ENCODE assay signal across 18 mouse cellular contexts in genomic region chr11:96831516-96831915, GRCm38 (mm10). TPM values are rescaled to one million over a fixed set of nuclear protein-coding genes. Genes with fewer than 3 reads are reported as not detected.
A peak's percentile ranks its signal among the peaks of the same experiment; 100 is the strongest.
DNase-seq lines count a peak whose midpoint lies in the region; ATAC-seq and TF ChIP-seq lines count a peak whose summit lies in the region.
"Had no signal": no experiment of that assay in that cellular context is flagged by ENCODE, and none has a peak within 500 bp of the region (broad histone marks: within the 10 kb centered on the region; RNA-seq: fewer than 3 reads in every experiment).

No protein-coding gene starts in this region.

- peaks cover 17% of the 10 kb centered on the region for H3K36me3 ChIP-seq in E14TG2a.4 (ENCODE audit: insufficient read depth, low read length)
- H3K36me3 ChIP-seq in lung, postnatal 0 days (ENCODE audit: insufficient read depth, low read length) = no peaks in the 10 kb centered on the region

- peak overlapping the region; percentile 95 for H3K4me3 ChIP-seq in E14TG2a.4 (replicated peaks; ENCODE audit: low read length)
- no peak overlapping the region for H3K4me3 ChIP-seq in lung, postnatal 0 days (ENCODE audit: low read depth, low read length)

- no peak for ATAC-seq in lung, postnatal 0 days
- ATAC-seq: activated CD4-positive, CD25-positive, alpha-beta regulatory T cell, adult 4 months; forebrain, postnatal 0 days had no signal

- no peaks in the 10 kb centered on the region for H3K9me3 ChIP-seq in E14TG2a.4 (ENCODE audit: low read length)
- no peaks in the 10 kb centered on the region for H3K9me3 ChIP-seq in lung, postnatal 0 days (ENCODE audit: low read length)
- H3K9me3 ChIP-seq: heart, embryonic 10.5 days; limb, embryonic 10.5 days; lung, embryonic 15.5 days had no signal

- no peak for TF ChIP-seq EP300 in lung, postnatal 0 days (IDR thresholded peaks at IDR 0.05)

- 64% methylated on average over 4 of the region's 4 CpGs for WGBS in lung, postnatal 0 days

- no peak overlapping the region for H3K9ac ChIP-seq in lung, postnatal 0 days (replicated peaks; ENCODE audit: low read depth)
- H3K9ac ChIP-seq: forebrain, postnatal 0 days; lung, embryonic 15.5 days had no signal

- no peak overlapping the region for H3K4me2 ChIP-seq in lung, postnatal 0 days (replicated peaks; ENCODE audit: low read depth, low read length)

- H3K27ac ChIP-seq in lung, postnatal 0 days (ENCODE audit: low read length) = no peak overlapping the region
- H3K27ac ChIP-seq: lung, embryonic 15.5 days had no signal

- DNase-seq in cerebellum, adult 9-10 months = peak; percentile 50
- no peak for DNase-seq in cerebellum, adult 8-10 months
- DNase-seq in kidney, adult 8-10 months = peak; percentile 62 to 88
- peak; percentile 45 to 58 for DNase-seq in kidney, postnatal 4 days
- no peak for DNase-seq in c-Kit-positive CD71-positive TER-119-positive erythroid progenitor cells, embryonic 14.5 days (ENCODE audit: low spot score)
- no peak for DNase-seq in lung, postnatal 14 days
- no peak for DNase-seq in lung, postnatal 0 days (ENCODE audit: low spot score)
- DNase-seq: cerebellum, adult 11 months; embryo, embryonic 11 days; forebrain, postnatal 0 days; gastrocnemius, postnatal 25 days; heart, postnatal 36 days; thymus, postnatal 14 days had no signal

- no peaks in the 10 kb centered on the region for H3K27me3 ChIP-seq in E14TG2a.4 (ENCODE audit: insufficient read depth, low read length)
- H3K27me3 ChIP-seq in lung, postnatal 0 days (replicated peaks; ENCODE audit: insufficient read depth, low read length) = no peaks in the 10 kb centered on the region
- H3K27me3 ChIP-seq: lung, embryonic 15.5 days had no signal

- TF ChIP-seq CTCF in E14TG2a.4 (conservative IDR thresholded peaks at IDR 0.05; ENCODE audit: low read length) = no peak
- TF ChIP-seq CTCF in lung, postnatal 0 days (IDR thresholded peaks at IDR 0.05) = no peak

- H3K4me1 ChIP-seq in E14TG2a.4 (replicated peaks; ENCODE audit: low read depth, low read length) = peaks cover 67% of the 10 kb centered on the region
- H3K4me1 ChIP-seq in lung, postnatal 0 days (ENCODE audit: insufficient read depth, low read depth, low read length) = peaks cover 18% of the 10 kb centered on the region

RNA-seq across cellular contexts. Expression of gene Nfe2l1, which starts 1.7 kb away (rescaled TPM):
- polyA plus RNA-seq in lung, postnatal 0 days (2015; fragmentation: Nextera tagmentation; extraction: Ambion mirVana) = 51.8 and 54.5 TPM in 2 replicates

RNA-seq across cellular contexts. Expression of gene Copz2, which starts 18.2 kb away (rescaled TPM):
- polyA plus RNA-seq in lung, postnatal 0 days (2015; fragmentation: Nextera tagmentation; extraction: Ambion mirVana) = 105 and 110 TPM in 2 replicates
- polyA plus RNA-seq: activated CD4-positive, CD25-positive, alpha-beta regulatory T cell, adult 4 months had no signal

RNA-seq across cellular contexts. Expression of gene Cbx1, which starts 42.6 kb away (rescaled TPM):
- polyA plus RNA-seq in lung, postnatal 0 days (2015; fragmentation: Nextera tagmentation; extraction: Ambion mirVana) = 48.6 and 54.0 TPM in 2 replicates

RNA-seq across cellular contexts. Expression of gene Snx11, which starts 54.2 kb away (rescaled TPM):
- polyA plus RNA-seq in lung, postnatal 0 days (2015; fragmentation: Nextera tagmentation; extraction: Ambion mirVana) = 18.4 and 18.7 TPM in 2 replicates

Comparison
In these comparisons a context has a peak if more than half of its experiments do, and no peak if none do; other contexts are left out.
1. DNase-seq: peak in cerebellum, adult 9-10 months (single experiment), kidney, adult 8-10 months (2 of 2) and kidney, postnatal 4 days (2 of 2); none in cerebellum, adult 8-10 months (single experiment), c-Kit-positive CD71-positive TER-119-positive erythroid progenitor cells, embryonic 14.5 days (single experiment), lung, postnatal 14 days (single experiment) and lung, postnatal 0 days (single experiment).